Mouse (Mus musculus) heart, adult 2 months (tissue): ENCODE measurements at regions not wholly inside any gene's neighbourhood (a gene's known extent, or its start where the extent isn't known, plus 50 kb on each side); places are given as distances from the start of the nearest gene placed in this dataset.

Experiments
- CTCF ChIP-seq: fragments of 200-600 bp; IDR thresholded peaks from 2 replicates; pipeline ENCODE4 v1.8.1; 2022; ENCODE audit warnings: antibody characterized with exemption, mild to moderate bottlenecking, moderate library complexity
- EP300 ChIP-seq: fragments of 200-500 bp; IDR thresholded peaks from 2 replicates; pipeline ENCODE4 v1.6.1; 2011; ENCODE audit warnings: low read depth, low read length, control low read depth; ENCODE audit not compliant: insufficient read depth
- POLR2A ChIP-seq: fragments of 200-500 bp; IDR thresholded peaks from 2 replicates; pipeline ENCODE4 v1.6.1; 2011; ENCODE audit warnings: mild to moderate bottlenecking, low read depth, low read length, control low read depth; ENCODE audit not compliant: insufficient read depth

GRCm38 (mm10) chr5:132826009-132826408 is 282.9 kb upstream of the Auts2 start:
- no peak for TF ChIP-seq CTCF
- no peak for TF ChIP-seq EP300
- TF ChIP-seq POLR2A = no peak
